Mouse (Mus musculus) brain, embryonic 18.5 days (tissue): ENCODE measurements around the gene Clybl.

Experiments
- DNase-seq: peaks from one replicate; pipeline ENCODE4 v3.0.0-alpha.2; 2012; ENCODE audit warnings: low read depth, low spot score

Clybl gene

DNA sequence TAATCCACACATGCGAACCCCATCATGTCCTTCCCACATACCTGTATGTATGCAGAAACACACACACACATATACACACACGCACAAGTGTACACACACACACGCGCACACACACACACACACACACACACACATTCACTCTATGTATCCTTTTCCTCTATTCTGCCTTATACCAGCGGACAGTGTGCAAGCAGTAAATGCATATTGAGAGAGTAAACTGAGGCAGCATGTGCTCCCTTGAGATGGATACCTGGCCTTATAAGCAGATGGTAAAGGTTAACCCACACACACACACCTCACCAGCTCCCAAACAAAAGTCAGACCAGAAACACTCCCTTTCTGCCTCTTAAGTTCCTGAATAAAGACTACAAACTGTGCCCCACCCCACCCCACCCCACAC is 204.3 kb downstream of the Clybl start:
- no peak for DNase-seq

DNA sequence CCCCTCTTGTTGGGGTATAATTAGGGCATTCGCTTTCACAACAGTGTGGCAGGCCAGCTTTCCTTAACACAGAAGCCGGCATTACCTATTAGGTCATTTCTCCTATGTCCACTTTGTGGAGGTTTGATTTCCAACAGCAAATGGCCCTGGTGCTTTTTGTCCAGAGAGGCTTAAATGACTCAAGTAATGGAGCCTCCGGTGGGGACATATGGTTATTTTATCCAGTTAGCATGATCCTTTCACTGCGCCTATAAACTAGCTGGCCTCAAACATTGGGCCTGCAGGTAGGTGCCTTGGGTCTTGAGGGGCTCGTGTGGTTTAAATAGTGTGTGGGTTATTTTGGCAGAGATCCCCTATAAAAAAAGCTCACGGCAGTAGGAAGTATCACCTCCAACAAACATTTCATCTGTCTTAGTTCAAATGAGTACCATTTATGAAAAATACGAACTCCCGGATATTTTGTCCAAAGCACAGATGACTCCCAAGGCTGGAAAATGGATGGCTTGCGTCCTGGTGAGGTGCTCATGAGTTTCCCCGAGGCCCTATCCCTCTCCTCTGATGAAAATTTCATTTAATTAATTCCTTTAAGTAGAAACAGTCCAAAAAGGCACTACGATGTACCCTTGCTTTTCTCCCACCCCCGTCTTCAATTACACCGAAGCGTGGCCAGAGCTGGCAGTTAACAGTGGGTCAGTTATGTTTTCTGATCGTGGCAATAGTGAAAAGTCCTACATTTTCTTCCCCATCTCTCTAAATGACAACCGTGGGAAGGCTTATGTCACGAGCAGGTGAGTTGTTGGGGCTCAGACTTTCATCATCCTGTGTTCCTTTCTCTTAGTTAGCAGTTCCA is 205.0 kb downstream of the Clybl start:
- no peak for DNase-seq

DNA sequence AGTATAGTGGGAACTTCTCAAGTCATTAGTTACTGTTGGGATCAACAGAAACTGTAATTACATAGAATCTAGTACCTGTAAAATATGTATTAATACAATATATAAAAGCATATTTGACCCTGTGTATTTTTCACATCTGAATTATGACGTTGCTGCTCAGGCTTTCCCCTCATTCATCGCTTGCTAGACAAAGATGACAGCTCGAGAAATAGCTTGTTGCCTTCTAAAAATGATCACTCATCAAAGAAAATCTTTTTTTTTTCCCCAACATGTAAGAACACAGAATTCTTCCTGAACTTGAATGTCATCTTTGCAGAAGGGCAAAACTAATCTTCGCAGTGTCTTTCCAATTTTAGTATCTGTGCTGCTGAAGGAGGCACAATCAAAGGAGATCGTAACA is 206.3 kb downstream of the Clybl start:
- no peak for DNase-seq

DNA sequence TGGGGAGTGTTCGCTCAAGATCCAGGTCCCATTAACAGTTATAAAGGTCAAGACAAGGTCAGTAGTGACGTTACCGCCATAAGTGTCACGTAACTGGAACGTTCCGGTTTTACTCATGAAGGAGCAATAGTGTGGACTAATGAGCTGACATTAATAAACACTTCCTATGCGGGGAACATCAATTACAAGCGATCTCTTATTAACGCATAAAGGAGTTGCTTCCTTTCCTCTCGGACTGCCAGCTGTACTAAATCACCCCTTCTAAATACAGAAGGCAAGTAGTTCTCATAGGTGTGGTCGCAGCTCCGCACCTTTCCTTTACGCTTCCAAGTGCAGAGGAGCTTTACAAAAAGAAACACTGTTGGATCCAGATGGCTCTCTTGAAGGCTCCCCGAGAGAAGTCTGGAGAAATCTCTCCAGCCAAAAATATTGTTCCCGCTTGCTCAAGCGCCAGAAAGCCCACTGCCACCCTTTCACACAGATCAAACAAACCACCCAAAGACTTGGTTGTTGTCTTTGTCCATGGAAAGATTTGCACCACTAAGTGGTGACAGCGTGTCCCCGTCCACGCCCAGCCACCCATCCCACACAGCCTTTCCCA is 207.0 kb downstream of the Clybl start:
- no peak for DNase-seq

DNA sequence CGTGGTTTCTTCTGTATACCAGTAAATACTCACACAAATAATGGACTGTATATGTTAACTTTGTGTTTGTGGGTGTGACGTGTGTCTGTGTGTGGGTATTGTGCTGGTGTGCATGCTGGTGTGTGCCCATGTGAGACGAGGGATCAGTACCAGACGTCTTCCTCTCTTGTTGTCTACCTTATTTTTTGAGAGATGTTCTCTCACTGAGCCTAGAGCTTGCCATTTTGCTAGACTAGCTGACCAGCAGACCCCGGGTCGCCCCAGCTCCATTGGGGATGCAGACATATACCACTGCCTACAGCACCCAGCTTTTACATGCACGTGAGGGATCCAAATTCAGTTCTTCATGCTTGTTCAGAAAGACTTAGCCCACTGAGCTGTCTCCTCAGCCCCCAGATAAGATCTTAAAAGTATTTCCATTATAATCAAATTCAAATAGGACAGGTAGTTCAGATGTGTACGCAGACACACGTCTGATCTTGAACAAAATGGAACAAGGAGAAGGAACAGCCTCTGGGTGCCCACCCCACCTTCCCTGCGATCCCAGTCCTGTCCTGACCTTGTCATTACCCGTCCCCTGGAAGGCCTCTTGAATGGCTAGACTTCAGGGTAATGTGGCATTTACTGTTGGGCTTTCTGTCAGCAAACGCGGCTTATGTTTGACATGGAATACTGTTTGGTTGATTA is 208.3 kb downstream of the Clybl start:
- no peak for DNase-seq

DNA sequence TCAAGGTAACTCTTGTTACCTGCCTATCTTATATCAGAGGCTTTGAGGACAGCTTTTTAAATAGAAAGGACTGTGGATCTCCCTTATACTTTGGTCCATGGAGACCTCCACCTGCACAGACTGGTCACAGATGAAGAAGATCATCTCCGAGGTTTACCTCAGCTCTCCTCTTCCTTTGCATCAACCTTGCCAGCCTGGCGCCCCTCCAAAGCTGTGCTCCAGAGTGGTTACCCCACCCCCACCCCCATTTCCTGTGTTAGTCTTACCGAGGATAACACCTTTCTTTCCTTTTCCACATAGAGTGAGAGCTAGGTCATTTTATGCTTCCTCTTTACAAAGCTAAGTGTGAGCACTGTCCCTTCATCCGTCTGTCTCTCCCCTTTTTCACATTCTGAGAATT is 209.4 kb downstream of the Clybl start:
- DNase-seq: no peak

DNA sequence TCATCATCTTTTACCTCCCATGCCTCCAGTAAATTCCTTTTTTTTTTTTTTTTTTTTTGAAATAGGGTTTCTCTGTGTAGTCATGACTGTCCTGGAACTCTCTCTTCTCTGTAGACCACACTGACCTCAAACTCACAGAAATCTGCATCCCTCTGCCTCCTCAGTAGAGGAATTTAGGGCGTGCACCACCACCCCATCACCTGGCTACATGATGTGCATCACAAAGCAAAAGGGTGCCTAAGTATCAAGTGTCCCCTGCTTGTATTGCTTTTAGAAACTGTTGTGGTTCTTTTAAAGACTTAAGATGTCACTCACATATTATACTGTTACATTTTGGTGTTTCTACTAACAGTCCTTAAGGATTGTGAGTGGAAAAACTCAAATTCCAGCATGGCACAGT is 211.6 kb downstream of the Clybl start:
- no peak for DNase-seq

DNA sequence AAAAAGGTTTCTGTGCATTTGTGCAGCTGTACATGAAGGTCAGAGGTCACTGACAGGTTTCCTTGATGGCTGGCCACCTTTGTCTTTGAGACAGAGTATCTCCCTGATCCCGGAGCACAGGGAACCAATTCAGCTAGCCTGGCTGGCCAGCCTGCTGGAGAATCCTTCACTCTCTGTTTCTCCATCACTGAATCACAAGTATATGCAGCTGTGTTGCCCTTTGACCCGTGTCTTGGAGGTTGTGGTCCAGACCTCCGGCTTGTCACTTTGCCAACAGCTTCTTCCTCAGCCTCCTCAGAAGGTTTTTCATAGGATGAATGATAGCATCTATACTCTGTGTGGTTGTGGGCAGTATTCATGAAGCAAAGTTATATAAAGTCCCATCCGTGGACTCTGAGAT is 217.2 kb downstream of the Clybl start:
- DNase-seq: no peak

DNA sequence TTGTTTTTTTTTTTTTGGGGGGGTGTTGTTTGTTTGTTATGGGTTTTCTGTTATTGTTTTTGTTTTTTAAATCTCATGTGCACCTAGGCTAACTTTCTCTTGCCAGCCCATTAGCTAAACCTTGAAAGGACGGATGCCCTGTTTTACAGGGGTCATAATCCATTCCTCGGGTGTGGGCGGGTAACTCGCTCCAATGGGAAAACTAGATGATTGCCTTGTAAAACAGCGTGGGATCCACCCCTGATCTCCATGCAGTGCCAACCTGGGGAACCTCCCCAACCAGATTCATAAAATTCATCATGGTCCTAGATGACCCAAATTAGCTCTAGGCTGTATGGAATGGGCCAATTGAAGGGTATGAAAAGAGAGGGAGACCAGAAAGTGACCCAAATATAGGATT is 218.4 kb downstream of the Clybl start:
- no peak for DNase-seq

DNA sequence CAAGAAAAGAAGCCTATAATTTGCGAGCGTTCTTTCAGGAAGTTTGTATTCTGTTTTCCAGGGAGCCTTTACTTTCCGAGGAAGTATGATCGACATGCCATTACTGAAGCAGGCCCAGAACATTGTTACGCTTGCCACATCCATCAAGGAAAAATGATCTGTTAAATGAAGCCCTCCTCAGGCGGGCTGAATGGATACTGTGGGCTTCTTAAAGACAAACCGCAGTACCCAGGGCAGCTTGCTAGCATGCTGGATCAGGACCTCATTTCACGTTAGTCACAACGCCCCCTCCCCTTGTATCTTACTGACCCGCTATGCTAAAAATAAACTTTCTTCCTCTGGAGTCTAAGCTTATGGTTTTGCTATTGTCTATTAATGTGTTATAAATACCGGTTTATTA is 220.4 kb downstream of the Clybl start:
- no peak for DNase-seq

DNA sequence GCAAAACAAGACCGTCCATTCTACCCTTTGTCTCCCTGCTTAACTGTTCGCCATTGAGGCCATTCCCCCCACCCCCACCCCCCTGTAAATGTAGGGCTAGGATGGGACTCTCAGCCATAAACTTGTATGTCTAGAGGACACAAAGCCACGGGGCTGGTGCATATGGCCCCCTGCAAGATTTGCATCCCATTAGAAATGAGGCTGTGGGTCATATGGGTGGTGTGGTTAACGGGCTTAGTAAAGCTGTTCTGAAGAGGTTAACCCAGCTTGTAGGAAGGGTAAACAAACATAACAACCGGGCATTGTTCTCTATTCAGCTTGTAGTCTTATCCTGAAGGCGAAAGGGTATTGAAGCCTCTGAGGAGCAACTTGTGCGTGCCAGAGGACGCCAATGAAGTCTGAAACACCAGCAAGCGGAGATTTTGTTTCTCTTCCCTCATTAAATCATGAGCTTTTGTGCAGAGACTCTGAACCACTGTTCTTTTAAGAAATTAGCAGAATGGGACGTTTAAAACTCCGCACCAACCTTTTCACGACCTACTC is 221.3 kb downstream of the Clybl start:
- DNase-seq: no peak

DNA sequence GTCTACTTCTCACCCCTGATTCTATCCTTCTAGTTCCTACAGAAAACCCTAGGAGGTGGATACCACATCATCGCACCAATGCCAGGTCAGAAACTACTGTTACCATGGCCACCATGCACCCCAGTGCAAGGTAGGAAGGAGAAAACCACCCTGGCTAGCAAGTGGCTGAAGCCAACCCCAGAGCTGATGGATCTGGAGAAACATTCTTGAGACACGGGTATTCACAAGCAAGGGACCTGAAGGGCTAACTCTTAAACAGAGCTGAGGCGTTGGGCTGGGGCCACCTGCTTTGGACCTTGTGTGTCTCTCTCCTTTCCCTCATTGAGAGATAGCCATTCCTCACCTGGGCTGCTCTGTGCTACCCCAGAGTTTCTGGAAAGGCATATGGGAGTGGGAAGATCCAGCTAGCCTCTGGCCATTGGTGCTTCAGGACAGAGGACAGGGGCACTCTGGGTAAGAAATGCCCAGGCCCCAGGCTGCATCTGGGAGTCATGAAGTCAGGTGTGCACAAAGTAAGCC is 222.0 kb downstream of the Clybl start:
- DNase-seq: no peak

DNA sequence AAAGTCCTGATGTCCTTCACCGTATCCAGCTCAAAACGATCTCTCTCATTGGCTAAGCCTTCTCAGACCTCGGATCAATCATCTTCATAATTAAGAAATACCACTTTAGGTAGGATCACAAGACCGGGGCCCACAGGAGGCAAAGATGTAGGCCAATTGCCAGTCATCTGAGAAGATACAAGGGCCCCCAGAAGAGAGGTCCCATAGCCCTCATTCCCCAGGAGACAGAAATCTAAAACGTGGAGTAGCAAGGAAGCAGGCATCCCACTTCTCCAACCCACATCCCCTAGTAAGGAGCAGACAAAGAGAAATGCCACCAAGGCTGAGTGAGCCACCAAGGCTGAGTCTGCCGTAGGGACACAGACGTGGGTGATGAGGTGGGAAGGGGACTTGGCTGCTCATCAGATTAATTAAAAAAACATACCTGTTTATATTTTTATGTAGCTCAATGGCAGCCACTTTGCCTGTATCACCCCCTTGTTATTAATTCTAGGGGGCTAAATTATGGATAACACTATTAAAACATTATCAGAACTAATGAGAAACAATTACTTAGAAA is 223.2 kb downstream of the Clybl start:
- no peak for DNase-seq

DNA sequence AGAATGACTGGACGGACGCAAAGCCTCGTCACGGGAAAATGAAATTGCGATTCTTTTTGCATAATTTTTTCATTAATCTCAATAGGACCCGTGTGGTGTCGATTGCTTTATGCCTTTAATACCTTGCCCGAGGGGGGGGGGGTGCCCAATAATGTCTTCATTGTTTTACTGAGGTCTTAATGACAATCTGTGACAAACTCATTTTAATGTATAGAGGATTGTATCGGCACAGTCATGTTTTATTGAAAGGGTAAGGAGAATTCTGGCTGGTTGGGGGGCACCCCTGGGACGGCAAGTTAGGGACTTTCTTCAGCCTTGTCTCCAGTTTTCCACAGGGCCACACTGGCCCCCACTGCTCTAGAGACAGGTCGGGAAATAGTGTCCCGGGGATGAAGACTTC is 223.7 kb downstream of the Clybl start:
- no peak for DNase-seq

DNA sequence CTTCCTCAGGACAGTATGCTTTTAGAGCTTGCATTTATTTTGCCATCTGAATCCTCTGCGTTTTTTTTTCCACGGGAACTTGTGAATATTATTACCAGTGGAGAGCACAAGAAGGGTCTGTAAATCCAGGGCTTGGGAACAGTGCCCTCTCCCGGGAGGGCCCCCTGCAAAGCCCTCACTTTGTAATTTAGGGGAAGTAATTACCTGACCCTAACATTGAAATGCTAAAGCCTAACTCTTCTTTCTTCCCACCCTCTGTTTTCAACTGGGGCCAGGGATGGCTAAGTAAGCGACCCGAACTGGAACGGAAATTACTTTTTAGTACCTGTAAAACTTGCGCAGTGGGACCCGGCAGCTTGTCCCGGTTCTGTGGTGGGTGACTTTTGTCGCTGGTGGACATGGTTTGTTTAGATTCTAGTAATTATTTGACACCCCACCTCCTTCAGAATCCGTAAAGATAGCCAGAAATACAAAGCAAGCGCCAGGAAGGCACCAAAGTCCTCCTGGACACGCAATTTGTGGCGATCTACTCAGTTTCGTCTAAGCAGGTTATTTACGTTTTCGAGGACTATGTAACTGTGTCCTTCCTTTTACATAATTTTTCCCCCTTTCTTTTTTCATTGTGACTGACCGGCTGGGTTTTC is 224.5 kb downstream of the Clybl start:
- DNase-seq: no peak

DNA sequence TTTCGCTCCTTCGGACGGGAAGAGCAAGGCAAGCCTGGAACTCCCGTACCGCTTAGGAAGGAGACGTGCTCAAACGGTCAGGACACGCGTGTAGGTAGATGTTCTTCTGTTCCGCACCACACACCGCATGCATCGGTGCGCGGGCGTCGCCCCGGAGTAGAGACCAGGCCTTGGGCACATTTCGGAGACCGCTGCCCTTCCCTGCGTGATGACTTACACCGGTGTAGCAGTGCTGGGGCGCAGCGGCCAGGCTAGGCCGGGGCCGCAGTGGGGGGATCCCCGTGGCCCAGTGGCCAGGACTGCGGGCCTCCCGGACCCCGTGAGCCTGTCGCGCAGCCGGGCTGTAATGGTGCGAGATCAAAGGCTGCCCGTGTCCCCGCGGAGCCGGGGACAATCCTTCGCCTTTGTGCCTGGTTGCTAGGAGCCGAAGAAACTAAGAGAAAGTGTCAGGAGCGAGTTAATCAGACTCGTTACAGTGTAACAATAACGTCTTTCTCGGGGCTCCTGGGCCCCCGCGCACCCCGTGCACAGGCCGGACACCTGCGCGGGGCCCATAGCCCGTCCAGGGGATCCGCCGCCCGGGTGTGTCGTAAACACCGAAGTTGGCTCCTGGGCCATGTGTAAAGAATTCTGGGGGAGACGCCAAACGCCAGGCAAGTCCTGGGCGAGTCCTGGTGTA is 225.2 kb downstream of the Clybl start:
- no peak for DNase-seq

DNA sequence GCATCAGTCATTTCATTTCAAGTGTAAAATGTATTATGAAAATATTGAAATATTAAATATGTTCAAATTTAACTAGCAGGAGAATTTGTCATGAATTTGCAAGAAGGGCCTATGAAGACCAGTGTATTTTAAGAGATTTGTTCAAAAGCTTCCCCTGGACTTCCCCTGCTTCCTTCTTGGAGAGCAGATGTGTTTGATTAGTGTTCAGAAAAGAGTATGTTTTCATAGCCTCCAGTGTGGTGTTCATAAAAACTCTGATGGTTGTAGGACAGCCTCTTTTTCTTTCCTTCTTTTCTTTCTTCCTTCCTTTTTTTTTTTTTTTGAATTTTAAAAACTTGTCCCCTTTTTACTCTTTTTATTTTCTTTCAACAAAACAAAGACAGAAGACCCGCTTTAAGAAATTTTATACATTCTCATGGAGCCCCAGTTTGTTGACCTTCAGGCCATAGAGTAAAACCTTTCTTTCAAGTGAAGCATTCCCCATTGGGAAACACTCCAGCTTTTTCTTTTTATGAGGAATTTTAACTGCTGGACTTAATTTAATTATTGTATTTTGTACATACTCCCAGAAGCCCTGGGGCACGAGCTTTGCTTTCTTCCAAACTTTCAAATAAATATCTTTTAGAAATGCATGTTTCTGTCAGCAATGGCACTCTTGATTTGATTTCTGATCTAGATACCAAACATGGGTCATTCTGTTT is 231.5 kb downstream of the Clybl start:
- no peak for DNase-seq

DNA sequence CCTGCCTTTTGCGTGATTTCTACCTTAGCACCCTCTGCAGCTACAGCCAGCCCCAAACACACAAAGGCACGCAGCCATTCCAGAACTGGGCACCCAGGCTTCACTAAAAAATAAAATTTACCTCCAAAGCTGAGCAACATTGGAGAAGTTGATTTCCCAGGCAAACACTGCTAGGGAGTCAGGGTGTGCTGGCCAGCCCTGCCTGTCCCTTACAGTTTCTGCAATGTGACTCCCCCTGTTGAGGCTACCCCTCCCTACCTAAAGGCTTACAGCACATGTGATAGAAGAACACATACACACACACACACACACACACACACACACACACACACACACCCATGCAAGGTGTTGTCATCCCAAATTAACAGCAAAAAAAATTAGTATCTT is 232.0 kb downstream of the Clybl start:
- no peak for DNase-seq

DNA sequence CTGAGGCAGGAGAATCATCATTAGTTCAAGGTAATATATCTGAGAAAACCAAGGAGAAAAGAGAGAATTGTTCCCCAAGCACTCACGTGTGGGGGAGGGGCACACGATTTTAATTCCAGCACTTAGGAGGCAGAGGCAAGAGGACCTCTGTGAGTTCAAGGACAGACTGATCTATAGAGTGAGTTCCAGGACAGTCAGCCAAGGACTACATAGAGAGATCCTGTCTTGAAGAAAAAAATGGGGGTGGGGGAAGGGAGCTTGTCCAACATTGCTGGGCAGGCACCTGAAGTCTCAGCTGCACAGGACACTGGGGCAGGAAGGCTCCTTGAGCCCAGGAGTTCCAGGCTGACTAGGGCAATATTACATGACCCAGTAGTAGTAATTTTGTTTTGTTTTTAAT is 233.3 kb downstream of the Clybl start:
- DNase-seq: no peak

DNA sequence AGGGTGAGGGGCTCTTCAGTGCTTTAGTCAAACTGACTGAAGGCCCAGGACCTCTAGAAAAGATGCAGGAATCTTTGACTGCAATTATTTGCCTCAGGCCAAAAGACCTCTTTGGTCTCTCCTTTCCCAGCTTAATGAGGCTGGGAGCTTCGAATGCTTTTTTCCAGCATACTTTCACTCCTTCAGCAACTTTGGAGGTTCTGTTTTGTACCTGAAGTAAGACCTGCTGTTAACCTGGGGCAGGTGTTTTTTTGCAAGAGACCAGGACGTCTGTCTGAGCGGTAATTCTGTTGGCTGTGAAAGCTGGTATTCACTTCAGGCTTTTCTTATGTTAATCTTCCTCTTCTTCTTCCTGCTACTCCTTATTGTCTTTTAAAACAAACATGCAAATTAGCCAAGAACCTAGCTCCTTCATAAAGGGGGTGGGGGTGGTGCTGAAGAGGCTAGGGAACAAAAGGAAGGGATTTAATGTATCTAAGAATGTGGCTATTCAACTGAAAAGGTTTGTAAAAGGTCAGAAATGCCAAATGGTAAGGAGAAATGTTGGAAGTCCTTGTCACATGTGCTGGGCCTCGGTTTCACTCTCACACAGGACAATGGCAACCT is 234.8 kb downstream of the Clybl start:
- DNase-seq: no peak
